Mouse (Mus musculus): ENCODE results near the gene Bsn. TPM values are rescaled to one million over a fixed set of nuclear protein-coding genes. Genes with fewer than 3 reads are reported as not detected.

Bsn gene
- polyA plus RNA-seq, 1 experiment = 70.0 TPM

DNA sequence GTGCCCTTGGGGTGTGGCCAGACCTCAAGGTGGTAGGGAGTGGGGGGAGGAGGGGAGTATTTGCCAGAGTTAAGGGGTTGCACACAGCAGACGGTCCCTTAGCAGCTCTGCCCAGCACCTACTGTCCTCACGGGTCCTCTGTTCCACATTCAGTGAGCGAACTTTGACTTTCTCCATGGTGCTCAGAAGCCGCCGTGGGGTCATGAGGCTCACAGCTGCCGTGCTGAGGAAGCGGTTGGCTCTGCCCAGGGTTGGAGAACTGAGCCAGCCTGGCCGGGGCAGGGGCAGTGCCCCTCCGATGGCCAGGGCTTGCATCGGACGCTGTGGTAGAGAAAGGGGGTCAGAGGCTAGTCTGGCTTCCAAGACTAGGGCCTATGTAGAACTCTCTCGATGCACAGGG lies 126.8 kb downstream of the Bsn start:
- Histone ChIP-seq H3K27me3 (ENCODE audit: control insufficient read depth, insufficient read depth, low read length) (no peaks in the 10 kb centered on the region), H3K4me1 (ENCODE audit: control insufficient read depth, insufficient read depth, low read length) (peaks cover 37% of the 10 kb centered on the region), H3K27ac (ENCODE audit: insufficient read depth, low read length) (no peak overlapping the region), H3K4me3 (replicated peaks; ENCODE audit: insufficient read depth, low read depth, low read length) (no peak overlapping the region)
- no peak for TF ChIP-seq CTCF (IDR thresholded peaks at IDR 0.05; ENCODE audit: borderline replicate concordance, insufficient read depth, low read depth, low read length)
- TF ChIP-seq POLR2A (IDR thresholded peaks at IDR 0.05; ENCODE audit: borderline replicate concordance, insufficient read depth, low read length) = no peak
- DNase-seq = no peak
- 83% methylated on average over 12 of the region's 12 CpGs for WGBS

DNA sequence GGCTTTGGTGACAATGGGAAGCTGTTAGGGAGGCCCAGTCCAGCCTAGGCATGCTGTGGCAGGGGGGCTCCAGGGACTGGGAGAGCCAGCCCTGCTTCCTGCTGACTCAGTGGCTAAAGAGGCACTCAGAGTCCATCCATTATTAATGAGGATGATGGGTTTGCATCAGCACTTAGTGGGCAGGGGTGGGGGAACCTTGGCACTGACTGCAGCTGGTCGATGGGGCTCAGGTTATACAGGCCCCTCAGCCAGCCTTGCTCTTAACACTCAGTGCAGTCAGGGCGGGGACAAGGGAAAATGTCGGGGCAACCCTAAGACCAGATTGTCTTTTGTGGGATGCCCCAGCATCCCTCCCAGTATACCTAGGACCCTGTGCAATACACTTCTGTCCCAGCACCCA lies 128.0 kb downstream of the Bsn start:
- 79% methylated on average over 3 of the region's 3 CpGs for WGBS
- Histone ChIP-seq H3K27me3 (ENCODE audit: control insufficient read depth, insufficient read depth, low read length) (no peaks in the 10 kb centered on the region), H3K4me1 (ENCODE audit: control insufficient read depth, insufficient read depth, low read length) (peaks cover 32% of the 10 kb centered on the region), H3K27ac (ENCODE audit: insufficient read depth, low read length) (no peak overlapping the region), H3K4me3 (replicated peaks; ENCODE audit: insufficient read depth, low read depth, low read length) (no peak overlapping the region)
- DNase-seq = no peak
- TF ChIP-seq POLR2A (IDR thresholded peaks at IDR 0.05; ENCODE audit: borderline replicate concordance, insufficient read depth, low read length) (no peak), CTCF (IDR thresholded peaks at IDR 0.05; ENCODE audit: borderline replicate concordance, insufficient read depth, low read depth, low read length) (no peak)

GRCm38 (mm10) chr9:108058291-108058690 lies 131.9 kb downstream of the Bsn start:
- Histone ChIP-seq H3K27me3 (ENCODE audit: control insufficient read depth, insufficient read depth, low read length) (no peaks in the 10 kb centered on the region), H3K27ac (ENCODE audit: insufficient read depth, low read length) (no peak overlapping the region), H3K4me1 (ENCODE audit: control insufficient read depth, insufficient read depth, low read length) (peaks cover 5% of the 10 kb centered on the region; the same call in 1 of the 2 replicates), H3K4me3 (replicated peaks; ENCODE audit: insufficient read depth, low read depth, low read length) (no peak overlapping the region)
- DNase-seq = no peak
- TF ChIP-seq POLR2A (IDR thresholded peaks at IDR 0.05; ENCODE audit: borderline replicate concordance, insufficient read depth, low read length) = no peak
- TF ChIP-seq CTCF (IDR thresholded peaks at IDR 0.05; ENCODE audit: borderline replicate concordance, insufficient read depth, low read depth, low read length) = no peak
- 86% methylated on average over 9 of the region's 9 CpGs for WGBS

DNA sequence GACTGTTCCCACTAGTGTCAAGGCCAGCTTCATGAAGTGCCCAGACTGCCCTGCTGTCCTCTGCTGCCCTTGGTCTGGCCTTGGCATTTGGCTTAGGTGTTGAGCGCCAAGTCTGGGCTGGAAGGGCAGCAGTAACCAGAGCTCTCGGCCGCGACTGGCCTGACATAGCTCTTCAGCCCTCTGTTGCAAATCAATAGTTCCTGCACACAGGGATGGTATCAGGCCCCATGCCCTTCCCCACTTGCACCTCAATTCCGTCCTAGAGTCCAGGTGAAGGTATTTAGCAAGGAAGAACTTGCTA lies 133.0 kb downstream of the Bsn start:
- peak; percentile 20 to 25 for DNase-seq
- Histone ChIP-seq H3K4me1 (ENCODE audit: control insufficient read depth, insufficient read depth, low read length) (peaks cover 7% of the 10 kb centered on the region; the same call in 1 of the 2 replicates), H3K4me3 (replicated peaks; ENCODE audit: insufficient read depth, low read depth, low read length) (no peak overlapping the region), H3K27ac (ENCODE audit: insufficient read depth, low read length) (no peak overlapping the region), H3K27me3 (ENCODE audit: control insufficient read depth, insufficient read depth, low read length) (no peaks in the 10 kb centered on the region)
- 50% methylated on average over 5 of the region's 5 CpGs for WGBS
- TF ChIP-seq POLR2A (IDR thresholded peaks at IDR 0.05; ENCODE audit: borderline replicate concordance, insufficient read depth, low read length) (no peak), CTCF (IDR thresholded peaks at IDR 0.05; ENCODE audit: borderline replicate concordance, insufficient read depth, low read depth, low read length) (no peak)

DNA sequence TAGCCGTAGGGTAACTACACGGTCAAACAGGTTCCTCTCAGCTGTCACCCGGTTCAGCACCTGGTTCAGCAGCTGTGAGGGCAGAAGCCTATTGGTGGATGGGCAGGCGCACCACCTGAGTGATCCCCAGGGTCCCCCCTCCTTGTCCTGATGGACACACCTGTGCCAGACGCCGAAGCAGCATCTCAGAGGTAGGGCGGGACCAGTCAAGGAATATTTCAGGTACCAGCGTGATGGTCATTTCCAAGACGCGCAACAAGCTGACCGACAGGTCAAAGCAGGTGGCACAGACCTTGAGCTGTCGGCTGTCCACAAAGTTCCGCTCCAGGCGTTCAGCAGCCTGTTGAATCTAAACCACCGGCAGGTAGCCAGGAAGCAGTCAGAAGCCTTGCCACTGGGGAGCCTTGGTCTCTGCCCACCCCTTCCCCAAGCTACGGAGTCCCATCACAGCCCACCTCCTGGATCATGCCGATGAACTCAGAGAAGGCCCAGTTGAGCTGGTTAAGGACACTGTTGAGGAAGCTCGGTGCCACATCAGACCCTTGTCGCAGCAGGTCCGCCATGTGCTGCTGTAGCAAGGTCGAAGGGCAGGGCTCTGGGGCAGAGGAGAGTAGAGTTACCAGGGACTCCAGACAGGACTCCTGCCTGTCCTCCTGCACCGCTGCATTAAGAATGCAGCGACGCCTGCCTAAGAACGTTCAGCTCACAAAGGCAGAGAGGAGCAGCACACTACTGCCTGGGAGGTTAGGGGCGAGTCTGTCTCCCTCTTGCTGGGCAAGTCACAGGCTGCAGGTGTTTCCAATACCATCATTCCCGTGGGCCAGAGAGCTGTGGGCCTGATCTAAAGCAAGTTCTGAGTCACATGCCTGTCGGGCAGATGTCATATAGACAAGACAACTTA lies 133.6 kb downstream of the Bsn start:
- Histone ChIP-seq H3K4me3 (replicated peaks; ENCODE audit: insufficient read depth, low read depth, low read length) (no peak overlapping the region), H3K27ac (ENCODE audit: insufficient read depth, low read length) (no peak overlapping the region), H3K27me3 (ENCODE audit: control insufficient read depth, insufficient read depth, low read length) (no peaks in the 10 kb centered on the region), H3K4me1 (ENCODE audit: control insufficient read depth, insufficient read depth, low read length) (peaks cover 7% of the 10 kb centered on the region; the same call in 1 of the 2 replicates)
- DNase-seq = peak in 1 of 2 experiments; percentile 18
- no peak for TF ChIP-seq POLR2A (IDR thresholded peaks at IDR 0.05; ENCODE audit: borderline replicate concordance, insufficient read depth, low read length)
- TF ChIP-seq CTCF (IDR thresholded peaks at IDR 0.05; ENCODE audit: borderline replicate concordance, insufficient read depth, low read depth, low read length) = no peak
- WGBS = 75% methylated on average over 28 of the region's 28 CpGs

DNA sequence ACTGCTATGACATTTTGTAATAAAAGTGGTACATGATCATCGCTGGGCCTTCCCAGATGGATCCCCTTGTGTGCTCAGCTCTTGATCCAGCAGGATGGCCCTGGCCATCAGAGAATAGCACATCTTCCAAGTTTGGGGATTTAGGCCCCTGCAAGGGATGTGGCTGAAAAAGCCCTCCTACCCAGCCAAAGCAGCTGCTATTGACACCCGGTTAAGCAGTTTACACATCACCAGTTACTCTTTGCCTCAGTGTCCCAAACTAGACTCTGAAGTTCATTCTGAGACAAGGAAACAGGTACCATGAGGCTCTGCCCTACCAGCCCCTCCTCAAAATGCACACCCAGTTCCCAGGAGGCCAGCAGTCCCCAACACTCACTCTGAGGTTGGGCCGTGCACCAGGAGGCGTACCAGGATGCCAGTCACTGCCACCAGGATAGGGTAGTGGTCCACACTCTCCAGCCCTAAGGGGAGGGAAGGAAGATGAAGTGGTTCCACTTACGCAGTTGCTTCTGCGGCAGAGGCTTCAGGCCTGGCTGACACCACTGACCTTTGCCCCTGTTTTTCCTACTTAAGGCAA lies 134.4 kb downstream of the Bsn start:
- WGBS = 84% methylated on average over 6 of the region's 6 CpGs
- no peak for DNase-seq
- H3K27ac ChIP-seq (ENCODE audit: insufficient read depth, low read length) = no peak overlapping the region
- peaks cover 7% of the 10 kb centered on the region; the same call in 1 of the 2 replicates for H3K4me1 ChIP-seq (ENCODE audit: control insufficient read depth, insufficient read depth, low read length)
- no peaks in the 10 kb centered on the region for H3K27me3 ChIP-seq (ENCODE audit: control insufficient read depth, insufficient read depth, low read length)
- H3K4me3 ChIP-seq (replicated peaks; ENCODE audit: insufficient read depth, low read depth, low read length) = no peak overlapping the region
- no peak for TF ChIP-seq POLR2A (IDR thresholded peaks at IDR 0.05; ENCODE audit: borderline replicate concordance, insufficient read depth, low read length)
- no peak for TF ChIP-seq CTCF (IDR thresholded peaks at IDR 0.05; ENCODE audit: borderline replicate concordance, insufficient read depth, low read depth, low read length)

DNA sequence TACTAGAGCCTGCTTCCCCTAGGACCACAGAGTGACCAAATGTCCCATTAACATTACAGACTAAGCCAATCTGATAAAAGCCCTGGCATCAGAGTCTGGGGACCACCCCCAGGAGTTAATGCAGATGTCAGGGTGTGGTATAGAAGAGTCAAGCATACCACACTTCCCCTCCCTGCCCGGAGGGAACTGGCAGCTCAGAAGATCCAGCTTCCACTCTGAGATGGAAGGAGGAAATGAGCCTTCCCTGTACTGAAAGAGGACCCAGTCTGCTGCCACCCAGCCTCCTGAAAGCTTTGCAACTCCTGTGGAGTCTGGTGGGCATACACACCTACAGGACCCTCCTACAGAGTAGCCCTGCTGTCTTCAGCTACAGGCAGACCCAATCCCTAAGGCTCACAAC lies 135.1 kb downstream of the Bsn start:
- TF ChIP-seq CTCF (IDR thresholded peaks at IDR 0.05; ENCODE audit: borderline replicate concordance, insufficient read depth, low read depth, low read length) = no peak
- TF ChIP-seq POLR2A (IDR thresholded peaks at IDR 0.05; ENCODE audit: borderline replicate concordance, insufficient read depth, low read length) = no peak
- Histone ChIP-seq H3K4me1 (ENCODE audit: control insufficient read depth, insufficient read depth, low read length) (peaks cover 7% of the 10 kb centered on the region; the same call in 1 of the 2 replicates), H3K27me3 (ENCODE audit: control insufficient read depth, insufficient read depth, low read length) (no peaks in the 10 kb centered on the region), H3K4me3 (replicated peaks; ENCODE audit: insufficient read depth, low read depth, low read length) (no peak overlapping the region), H3K27ac (ENCODE audit: insufficient read depth, low read length) (no peak overlapping the region)
- 80% methylated on average over 1 of the region's 1 CpGs for WGBS
- DNase-seq = no peak
